Mouse (Mus musculus) megakaryocyte-erythroid progenitor cell, adult 5 weeks (primary cell): ENCODE data around the gene Ptx4. TPM values are rescaled to one million over a fixed set of nuclear protein-coding genes. Genes with fewer than 3 reads are reported as not detected.

Source experiments
- polyA plus RNA-seq: library from polyadenylated mRNA; stranded (reverse); fragments of >175 nt; gene quantifications from 2 replicates; pipeline ENCODE4 v1.2.3, GENCODE M21; 2012

The Ptx4 gene
- 0.05 TPM in 1 of 2 replicates, not detected in the other for polyA plus RNA-seq

DNA sequence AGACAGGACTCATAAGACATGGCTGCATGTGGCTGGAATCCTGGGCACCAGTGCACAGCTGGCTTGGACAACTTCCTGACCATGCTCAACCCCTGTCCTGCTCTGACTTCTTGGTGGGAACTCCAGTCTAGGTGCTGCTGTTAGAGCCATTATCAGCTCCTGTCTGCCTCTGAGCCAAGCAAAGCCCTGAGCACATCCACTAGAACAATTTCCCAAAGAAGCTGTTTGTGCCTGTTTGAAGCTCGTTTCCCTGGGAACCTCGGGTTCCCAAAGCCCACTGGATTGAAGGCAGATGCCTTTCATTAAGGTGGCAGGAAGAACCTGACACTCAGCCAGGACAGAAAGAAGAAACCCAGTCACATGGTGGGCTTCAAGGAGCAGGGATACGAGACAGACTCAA, at the start of gene Ptx4:
Gene Ptx4 (plus strand): TSS at position 355 of the 400 bp plus-strand sequence.

DNA sequence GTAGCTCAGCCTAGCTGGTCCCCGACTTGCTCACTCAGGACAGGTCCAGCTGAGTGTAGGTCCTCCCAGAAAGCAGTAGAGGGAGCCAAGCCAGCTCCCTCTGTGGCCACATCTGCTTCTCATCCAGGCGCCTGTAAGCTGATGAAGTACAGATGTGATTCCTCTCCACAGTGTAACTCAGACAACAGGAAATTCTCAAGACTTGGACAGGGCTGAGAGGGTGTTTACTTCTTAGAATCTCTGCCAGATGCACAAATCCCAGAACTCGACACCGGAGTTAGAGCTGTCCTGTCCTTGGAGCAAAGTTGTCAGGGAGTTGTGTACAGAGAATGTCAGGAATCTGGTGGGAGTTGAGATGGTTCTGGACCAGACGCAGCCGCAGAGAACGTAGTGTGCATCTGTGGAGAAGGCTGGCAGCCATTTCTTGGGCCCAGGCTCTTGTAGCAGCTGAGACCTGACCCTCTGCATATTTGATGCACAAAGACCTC, 37.1 kb upstream of the Ptx4 start, which contains the start of gene Tmem204:
Gene Tmem204 (minus strand): TSS at position 148 of the 488 bp plus-strand sequence.

DNA sequence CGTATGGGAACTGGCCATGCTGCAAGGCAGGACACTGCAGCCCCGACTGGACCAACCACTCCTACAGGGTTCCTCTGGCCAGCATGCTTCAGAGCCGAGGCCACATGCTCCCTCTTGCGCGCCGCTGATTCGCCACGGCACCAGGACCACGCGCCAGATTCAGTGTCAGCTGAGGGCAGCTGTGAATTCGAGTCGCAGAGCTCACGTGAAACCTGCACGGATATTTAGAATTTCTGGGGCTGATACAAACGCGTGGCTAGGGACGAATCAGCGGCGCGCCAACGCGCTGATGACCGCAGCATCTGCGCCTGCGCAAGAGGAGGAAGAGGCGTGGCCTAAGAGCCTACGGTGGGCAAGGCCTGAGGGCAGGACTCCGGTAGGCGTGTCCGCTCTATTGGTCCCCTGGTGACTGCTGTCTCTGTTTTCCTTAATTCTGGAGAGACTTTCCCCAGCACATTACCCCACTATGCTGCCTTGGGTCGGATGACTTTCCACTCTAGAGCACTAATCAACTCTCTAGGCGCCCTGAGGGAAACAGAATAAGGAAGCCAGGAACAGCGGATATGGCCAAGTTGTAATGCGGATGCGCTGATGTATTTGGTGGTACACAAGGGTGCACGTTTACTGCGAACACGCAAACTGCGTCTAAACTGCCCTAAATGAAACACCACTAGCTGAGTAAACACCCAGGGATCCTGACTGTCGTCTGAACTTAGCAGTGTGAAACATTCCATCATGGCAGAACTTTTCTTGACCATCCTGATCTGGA, 4.7 kb upstream of the Ptx4 start, which contains the start of gene Telo2:
Gene Telo2 (minus strand): TSS at position 304 of the 769 bp plus-strand sequence.

DNA sequence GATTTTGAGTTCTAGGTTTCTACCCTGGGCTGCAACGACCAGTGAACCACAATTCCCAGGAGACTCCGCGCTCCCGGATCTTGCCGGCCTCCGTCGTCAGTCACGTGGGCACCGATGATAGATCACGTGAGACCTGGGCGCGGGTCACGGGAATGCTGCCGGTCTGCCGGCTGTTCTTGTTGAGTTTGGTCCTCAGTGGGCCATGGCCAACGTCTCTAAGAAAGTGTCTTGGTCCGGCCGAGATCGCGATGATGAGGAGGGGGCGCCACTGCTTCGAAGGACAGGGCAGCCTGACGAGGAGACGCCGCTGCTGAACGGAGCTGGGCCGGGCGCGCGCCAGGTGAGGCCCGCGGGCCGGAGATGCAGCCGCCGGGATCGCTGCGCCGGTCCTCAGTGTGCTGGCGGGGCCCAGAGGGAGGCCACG, 12.7 kb downstream of the Ptx4 start, which contains the start of gene Clcn7:
Gene Clcn7 (plus strand): TSS at position 117 of the 424 bp plus-strand sequence.

DNA sequence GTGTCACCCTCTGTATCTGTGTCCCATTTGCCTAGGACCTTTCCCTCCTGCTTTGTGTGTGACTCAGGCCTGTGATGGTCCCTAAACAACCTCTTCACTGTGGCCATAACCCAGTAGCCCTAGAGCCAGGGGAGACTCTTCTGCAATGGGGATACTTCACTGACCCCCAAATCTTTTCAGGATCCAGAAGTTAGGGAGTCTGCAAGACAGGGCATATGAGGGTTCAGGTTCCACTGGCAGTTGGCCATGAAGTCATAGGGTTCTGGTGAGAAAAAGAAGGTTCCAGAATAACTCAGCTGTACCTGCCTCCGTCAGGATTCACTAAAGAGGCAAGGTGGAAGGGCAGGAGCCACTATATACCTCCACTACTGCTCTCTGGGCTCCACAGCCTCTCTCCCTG, 41.6 kb downstream of the Ptx4 start, which contains the start of gene Ccdc154:
Gene Ccdc154 (plus strand): TSS at position 301 of the 400 bp plus-strand sequence.

Other genes starting within 250 kb of the Ptx4 start
- gene Nubp2, start 234.4 kb upstream of the Ptx4 start, polyA plus RNA-seq: 90.9 and 102 TPM in 2 replicates
- gene Spsb3, start 234.1 kb upstream of the Ptx4 start, polyA plus RNA-seq: 36.2 and 37.4 TPM in 2 replicates
- gene Eme2, start 225.7 kb upstream of the Ptx4 start, polyA plus RNA-seq: 16.0 and 16.9 TPM in 2 replicates
- 84.7 and 84.8 TPM in 2 replicates for gene Mrps34, start 225.6 kb upstream of the Ptx4 start, polyA plus RNA-seq
- 19.9 and 26.0 TPM in 2 replicates for gene Nme3, start 224.3 kb upstream of the Ptx4 start, polyA plus RNA-seq
- 47.5 and 84.7 TPM in 2 replicates for gene Mapk8ip3, start 183.8 kb upstream of the Ptx4 start, polyA plus RNA-seq
- 21.6 and 25.1 TPM in 2 replicates for gene Jpt2, start 160.1 kb upstream of the Ptx4 start, polyA plus RNA-seq
- gene Cramp1l, start 105.0 kb upstream of the Ptx4 start, polyA plus RNA-seq: 23.0 and 36.4 TPM in 2 replicates
- gene Ift140, start 104.7 kb upstream of the Ptx4 start, polyA plus RNA-seq: 12.2 and 12.3 TPM in 2 replicates
- gene Tmem204, start 37.2 kb upstream of the Ptx4 start, polyA plus RNA-seq: not detected in 2 replicates
- gene Telo2, start 4.8 kb upstream of the Ptx4 start, polyA plus RNA-seq: 38.2 and 47.2 TPM in 2 replicates
- 20.5 and 22.9 TPM in 2 replicates for gene Clcn7, start 12.6 kb downstream of the Ptx4 start, polyA plus RNA-seq
- not detected in 2 replicates for gene Ccdc154, start 41.7 kb downstream of the Ptx4 start, polyA plus RNA-seq
- not detected in 2 replicates for gene Gm38655, start 54.7 kb downstream of the Ptx4 start, polyA plus RNA-seq
- gene BC003965, start 63.8 kb downstream of the Ptx4 start, polyA plus RNA-seq: 22.4 and 24.1 TPM in 2 replicates
- 35.4 and 53.1 TPM in 2 replicates for gene Unkl, start 67.6 kb downstream of the Ptx4 start, polyA plus RNA-seq
- 17.5 and 21.9 TPM in 2 replicates for gene Gnptg, start 119.4 kb downstream of the Ptx4 start, polyA plus RNA-seq
- gene Tsr3, start 119.4 kb downstream of the Ptx4 start, polyA plus RNA-seq: 12.3 and 13.5 TPM in 2 replicates
- gene Baiap3, start 135.6 kb downstream of the Ptx4 start, polyA plus RNA-seq: 19.0 and 20.3 TPM in 2 replicates
- gene Ube2i, start 153.9 kb downstream of the Ptx4 start, polyA plus RNA-seq: 334 and 403 TPM in 2 replicates
- 55.9 and 60.0 TPM in 2 replicates for gene Prss34, start 177.6 kb downstream of the Ptx4 start, polyA plus RNA-seq
- not detected in 2 replicates for gene Prss28, start 187.9 kb downstream of the Ptx4 start, polyA plus RNA-seq
- not detected in 2 replicates for gene Prss29, start 197.9 kb downstream of the Ptx4 start, polyA plus RNA-seq
- not detected in 2 replicates for gene Tpsab1, start 224.8 kb downstream of the Ptx4 start, polyA plus RNA-seq
- gene Tpsb2, start 245.5 kb downstream of the Ptx4 start, polyA plus RNA-seq: not detected in 2 replicates
- gene Tpsg1, start 248.5 kb downstream of the Ptx4 start, polyA plus RNA-seq: not detected in 2 replicates